Mouse (Mus musculus): Measurements from ENCODE around the gene Nav1.

Nav1 gene

DNA sequence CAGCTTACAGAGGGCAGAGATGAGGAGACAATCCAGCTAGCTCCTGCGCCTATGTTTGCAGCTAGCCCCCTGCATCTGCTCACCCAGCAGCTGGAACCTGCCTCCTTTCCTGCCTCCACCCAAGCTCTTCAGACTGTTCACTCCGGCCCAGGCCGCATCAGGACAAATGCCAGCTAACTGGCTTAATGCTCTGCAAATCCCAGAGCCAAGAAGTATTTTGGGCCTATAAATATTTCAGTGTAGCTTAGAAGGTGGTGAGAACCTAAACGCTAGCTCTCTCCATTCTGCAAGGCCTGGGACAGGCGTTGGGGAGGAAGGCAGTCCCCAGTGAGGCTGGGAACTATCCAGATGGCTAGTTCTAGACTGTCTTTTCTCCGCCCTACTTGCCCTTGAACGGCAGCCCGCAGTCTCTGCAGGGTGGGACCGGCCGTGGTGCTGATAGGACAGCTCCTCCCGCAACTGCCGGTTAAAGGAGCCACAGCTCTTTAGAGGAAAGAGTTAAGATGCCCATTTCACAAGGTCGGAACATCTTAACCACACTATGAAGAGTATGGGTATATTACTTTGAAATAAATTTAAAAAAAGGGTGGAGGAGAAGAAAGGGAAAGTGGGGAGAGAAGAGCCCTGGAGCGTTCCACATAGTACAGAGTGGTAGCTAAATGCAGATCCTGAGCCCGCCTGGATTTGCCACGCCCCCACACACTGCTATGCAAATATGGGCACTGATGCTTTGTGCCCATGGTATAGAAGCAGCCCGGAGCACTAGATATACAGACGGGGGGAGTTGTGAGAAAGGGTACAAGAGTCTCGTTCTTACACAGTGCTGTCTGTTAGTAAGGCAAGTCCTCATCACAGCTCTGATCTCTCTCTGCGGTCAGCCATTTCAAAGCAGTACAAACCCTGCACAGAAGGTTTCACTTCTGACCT is 8.9 kb upstream of the Nav1 start:
- peak; percentile 89 for DNase-seq (ENCODE audit: low spot score)

DNA sequence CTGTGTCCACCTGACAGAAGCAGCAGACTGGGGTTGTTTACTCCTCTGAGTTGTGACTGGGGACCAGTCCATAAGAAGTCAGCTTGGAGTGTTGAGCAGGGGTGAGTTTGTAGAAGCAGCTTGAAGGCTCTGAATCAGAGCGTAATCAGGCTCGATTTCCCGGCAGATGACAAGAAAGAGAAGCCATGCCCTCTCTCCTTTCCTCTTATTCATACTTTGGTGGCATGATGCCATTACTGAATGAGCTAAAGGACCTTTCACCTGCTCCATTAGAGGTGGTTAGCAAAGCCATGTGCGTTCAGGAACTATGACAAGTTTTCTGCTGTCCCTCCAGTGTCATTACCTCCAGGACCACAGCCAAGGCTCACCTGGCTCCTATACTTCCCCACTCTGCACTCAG is 2.5 kb upstream of the Nav1 start:
- no peak for DNase-seq (ENCODE audit: low spot score)

- no peak for DNase-seq (ENCODE audit: low spot score)
Observed at GRCm38 (mm10) chr1:135606355-135607015, 610 bp downstream of the Nav1 start.

GRCm38 (mm10) chr1:135605530-135605929 is 1.6 kb downstream of the Nav1 start:
- no peak for DNase-seq (ENCODE audit: low spot score)

DNA sequence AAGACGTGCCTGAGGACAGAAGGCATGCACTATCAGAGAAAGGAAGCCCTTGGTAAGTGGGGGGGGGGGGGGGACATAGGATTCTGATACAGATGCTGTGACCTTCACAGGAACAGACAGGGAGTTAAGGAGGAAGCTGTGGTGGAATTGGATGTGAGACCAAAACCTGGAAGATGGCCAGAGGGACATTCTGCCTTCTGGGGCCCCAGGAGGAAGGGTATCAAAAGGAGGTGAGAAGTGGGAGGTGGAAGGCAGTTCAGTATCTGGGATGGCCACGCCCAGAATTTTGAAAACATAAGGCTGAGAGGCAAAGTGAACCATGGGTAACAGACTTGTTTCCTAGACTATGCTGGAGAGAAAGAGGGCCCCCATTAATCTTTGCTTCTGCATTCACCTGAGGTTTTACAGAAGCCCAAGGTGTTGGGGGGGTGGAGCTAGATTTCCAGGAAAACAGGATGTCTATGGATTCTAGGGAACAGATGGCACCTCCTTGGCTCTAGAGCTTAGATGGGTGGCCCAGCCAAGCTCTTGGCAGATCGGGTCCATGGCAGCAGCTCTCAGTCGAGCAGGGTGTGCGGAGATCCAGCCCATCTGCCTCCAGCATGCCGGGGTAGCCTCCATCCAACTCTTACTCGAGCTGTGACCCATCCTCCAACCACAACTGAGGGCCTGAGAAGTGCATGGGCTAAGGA is 2.6 kb downstream of the Nav1 start:
- no peak for DNase-seq (ENCODE audit: low spot score)

DNA sequence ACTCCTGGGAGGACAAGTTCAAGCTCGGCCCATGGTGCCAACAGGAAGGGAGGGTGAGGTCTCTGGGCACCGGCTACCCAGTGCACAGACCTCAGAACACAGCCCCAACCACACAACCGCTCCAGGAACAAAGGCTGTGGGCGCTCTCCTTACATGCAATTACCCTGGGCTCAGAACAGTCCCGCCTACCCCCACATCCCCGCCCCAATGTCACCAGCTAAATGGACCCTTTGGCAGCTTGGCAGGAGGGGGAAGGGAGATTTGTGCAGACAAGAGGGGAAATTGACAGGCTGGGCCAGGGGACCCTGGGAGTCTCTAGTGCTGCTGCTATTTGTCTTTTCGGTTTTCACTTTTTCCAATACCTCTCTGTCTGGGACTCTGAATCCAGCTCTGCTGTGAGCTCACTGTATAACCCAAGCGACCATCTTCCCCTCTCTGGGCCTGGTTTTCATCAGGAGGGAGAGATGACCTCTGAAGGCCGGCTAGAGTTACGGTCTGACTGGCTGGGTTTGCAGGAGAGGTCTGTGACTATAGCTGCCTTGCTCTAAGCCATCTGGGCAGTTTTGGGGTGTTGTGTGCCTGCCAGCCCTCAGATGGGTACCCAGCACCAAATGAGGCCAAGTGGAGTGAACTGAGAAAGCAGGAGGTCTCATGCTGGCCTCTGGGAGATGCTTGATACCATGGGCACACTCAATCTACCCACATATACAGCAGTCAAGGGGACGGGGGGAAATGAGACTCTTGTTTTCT is 3.8 kb downstream of the Nav1 start:
- peak; percentile 55 for DNase-seq (ENCODE audit: low spot score)

GRCm38 (mm10) chr1:135600023-135601005 is 6.8 kb downstream of the Nav1 start:
- no peak for DNase-seq (ENCODE audit: low spot score)

DNA sequence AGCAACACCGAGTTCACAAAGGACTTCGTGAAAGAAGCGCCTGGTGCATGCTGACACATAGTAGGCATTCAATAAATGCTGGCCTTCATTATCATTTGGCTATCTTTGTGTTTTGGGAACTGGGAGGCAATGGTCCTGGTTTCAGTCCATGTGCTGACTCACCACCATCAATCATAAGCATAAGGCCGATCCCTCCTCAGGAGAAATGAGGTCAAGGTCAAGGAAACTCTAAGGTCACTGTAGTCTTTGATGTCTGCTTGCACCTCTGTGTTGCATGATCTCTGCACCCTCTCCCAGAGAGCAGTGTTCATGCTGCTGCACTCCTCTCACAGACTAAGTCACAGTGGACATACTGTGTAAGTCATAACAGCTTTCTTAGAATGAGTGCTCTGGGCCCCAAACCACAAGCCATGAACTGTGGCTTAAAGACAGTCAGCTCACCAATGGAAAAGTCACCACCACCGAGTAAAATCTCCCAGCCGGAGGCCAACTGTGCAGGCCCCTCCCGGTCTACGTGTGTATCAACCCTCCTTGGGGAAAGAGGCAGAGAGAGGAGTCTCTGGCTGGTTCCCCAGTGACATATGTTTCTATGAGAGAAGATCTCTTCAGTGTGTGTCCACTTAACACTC is 8.7 kb downstream of the Nav1 start:
- DNase-seq (ENCODE audit: low spot score): no peak

- no peak for DNase-seq (ENCODE audit: low spot score)
Observed at GRCm38 (mm10) chr1:135594279-135594903, 12.7 kb downstream of the Nav1 start.

GRCm38 (mm10) chr1:135593560-135594278 is 13.4 kb downstream of the Nav1 start:
- DNase-seq (ENCODE audit: low spot score): no peak

GRCm38 (mm10) chr1:135590776-135591175 is 16.3 kb downstream of the Nav1 start:
- DNase-seq (ENCODE audit: low spot score): no peak

DNA sequence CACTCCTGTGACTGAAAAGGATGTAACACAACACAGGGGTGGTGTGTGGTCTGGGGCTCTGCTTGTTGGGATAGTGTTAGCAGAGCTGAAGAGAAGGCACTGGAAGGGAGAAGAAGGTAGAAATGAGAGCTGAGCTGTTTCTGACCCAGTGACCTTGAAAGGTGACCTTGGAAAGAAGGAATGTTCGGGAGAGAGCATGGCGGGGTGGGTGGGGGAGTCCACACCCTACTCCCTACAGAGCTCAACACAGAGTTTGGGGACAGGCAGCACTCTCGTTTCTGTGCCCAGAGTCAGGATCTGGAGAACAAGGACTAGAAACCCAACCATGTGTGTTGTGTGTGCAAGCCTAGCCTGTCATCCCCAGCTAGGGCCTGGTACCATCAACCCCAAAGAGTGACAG is 18.1 kb downstream of the Nav1 start:
- DNase-seq (ENCODE audit: low spot score): no peak

DNA sequence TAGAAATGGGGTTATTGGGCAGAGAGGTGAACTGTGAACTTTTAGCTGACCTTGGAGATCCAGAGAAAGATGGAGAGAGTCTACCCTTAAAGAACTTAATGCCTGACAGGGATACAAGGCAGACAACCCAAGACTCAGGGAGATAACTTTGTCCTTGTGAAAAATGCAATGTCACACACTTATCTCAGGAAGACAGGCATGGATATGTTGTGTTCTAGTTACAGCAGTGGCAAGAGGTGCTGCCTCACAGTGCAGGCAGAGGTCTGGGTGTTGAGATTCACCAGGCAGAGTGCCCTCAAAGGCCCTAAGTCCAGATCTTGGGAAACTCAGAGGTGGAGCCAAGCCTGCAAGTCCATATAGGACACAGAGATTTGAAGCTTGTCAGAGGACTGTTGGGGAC is 20.2 kb downstream of the Nav1 start:
- no peak for DNase-seq (ENCODE audit: low spot score)

GRCm38 (mm10) chr1:135585573-135585972 is 21.5 kb downstream of the Nav1 start:
- DNase-seq (ENCODE audit: low spot score): peak; percentile 70

GRCm38 (mm10) chr1:135584587-135585541 is 22.2 kb downstream of the Nav1 start:
- DNase-seq (ENCODE audit: low spot score): peak; percentile 79

DNA sequence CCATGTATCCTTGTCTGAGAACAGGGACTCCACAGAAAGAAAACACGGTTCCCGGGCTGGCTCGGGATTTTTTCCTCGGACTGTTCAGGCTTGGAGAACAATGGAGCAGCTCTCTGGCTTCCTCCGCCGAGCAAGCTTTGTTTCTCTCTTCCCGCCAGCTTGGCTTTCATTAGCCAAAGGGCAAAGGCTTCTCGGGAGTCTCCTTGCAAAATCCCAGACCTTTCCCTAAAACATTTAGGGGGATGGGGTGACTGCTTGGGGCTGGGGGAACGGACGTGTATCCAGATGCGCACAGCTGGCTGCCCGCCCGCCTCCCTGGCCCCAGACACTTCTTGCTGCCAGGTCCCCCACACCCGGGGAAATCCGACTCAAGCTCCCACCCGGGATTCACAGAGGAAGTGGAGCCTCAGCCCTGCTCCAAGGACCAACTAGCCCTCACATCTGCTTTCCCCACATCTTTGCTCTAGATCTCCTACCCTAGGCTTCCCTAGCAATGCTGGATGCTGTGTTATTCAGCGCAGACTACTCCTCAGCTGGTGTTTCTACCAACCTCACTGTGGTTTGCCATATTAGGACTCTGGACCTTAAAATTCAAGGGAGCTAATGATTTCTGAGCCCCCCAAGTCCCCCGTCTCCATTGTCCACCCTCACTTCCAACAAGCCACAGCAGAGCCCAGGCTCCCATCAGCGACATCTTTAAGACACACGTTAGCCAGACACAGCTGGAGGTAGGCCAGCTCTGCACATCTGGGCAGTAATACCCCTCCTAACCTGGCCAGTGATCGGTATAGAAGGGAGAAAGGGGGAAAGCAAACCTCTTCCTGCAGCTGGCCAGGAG is 23.2 kb downstream of the Nav1 start:
- no peak for DNase-seq (ENCODE audit: low spot score)

DNA sequence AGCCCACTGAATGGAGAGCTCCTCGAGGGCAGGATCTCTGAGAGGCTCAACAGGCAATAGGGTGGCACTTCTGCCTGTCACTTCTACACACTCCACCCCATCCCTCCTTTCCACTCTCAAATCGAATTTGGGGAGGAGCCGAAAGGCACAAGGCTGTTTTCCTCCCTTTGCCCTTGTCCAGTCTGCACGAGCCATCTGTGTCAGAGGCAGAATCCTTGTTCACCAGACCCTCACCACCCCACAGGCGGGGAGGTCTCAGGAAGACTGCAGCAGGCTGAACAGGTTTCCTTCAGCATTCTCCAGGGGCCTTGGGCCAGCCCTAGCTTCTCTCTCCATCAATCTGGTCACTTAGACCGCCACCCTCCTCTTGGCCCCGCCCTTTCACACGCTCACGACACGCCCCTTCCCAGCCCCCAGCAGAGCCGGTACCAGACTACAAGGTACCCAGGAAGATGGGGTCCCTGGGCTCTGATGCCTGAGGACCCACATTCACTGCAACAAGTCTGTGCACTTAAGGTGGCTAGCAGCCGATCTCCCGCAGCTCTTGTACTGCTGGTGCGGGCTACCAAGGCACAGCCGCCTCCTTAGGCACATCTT is 23.9 kb downstream of the Nav1 start:
- DNase-seq (ENCODE audit: low spot score): peak; percentile 81

All from embryo, embryonic 10 days (tissue).